Mouse (Mus musculus) urinary bladder, postnatal 10 days (tissue): ENCODE data around the gene Sft2d2.
A peak's percentile ranks its signal among the peaks of the same experiment; 100 is the strongest.

Source experiments
- DNase-seq: peaks from one replicate; pipeline ENCODE4 v3.0.0; 2022; ENCODE audit warnings: low spot score

The Sft2d2 gene

GRCm38 (mm10) chr1:165193880-165194661, at the start of gene Sft2d2:
TSS of gene Sft2d2 (minus strand) at chr1:165194438.
- peak; percentile 61 for DNase-seq

GRCm38 (mm10) chr1:165236321-165237298, 42.4 kb upstream of the Sft2d2 start, which contains the start of gene Tiprl:
TSS of gene Tiprl (minus strand) at chr1:165236996.
- peak; percentile 86 for DNase-seq

- DNase-seq = no peak
Observed at GRCm38 (mm10) chr1:165235846-165236245, 41.6 kb upstream of the Sft2d2 start.

- DNase-seq = no peak
Observed at GRCm38 (mm10) chr1:165233806-165234205, 39.6 kb upstream of the Sft2d2 start.

GRCm38 (mm10) chr1:165230691-165231090, 36.5 kb upstream of the Sft2d2 start:
- DNase-seq = no peak

GRCm38 (mm10) chr1:165229577-165229976, 35.3 kb upstream of the Sft2d2 start:
- no peak for DNase-seq

GRCm38 (mm10) chr1:165217023-165217589, 22.9 kb upstream of the Sft2d2 start:
- no peak for DNase-seq

GRCm38 (mm10) chr1:165215831-165216230, 21.6 kb upstream of the Sft2d2 start:
- DNase-seq = no peak

- DNase-seq = no peak
Observed at GRCm38 (mm10) chr1:165205591-165205990, 11.4 kb upstream of the Sft2d2 start.

- DNase-seq = no peak
Observed at GRCm38 (mm10) chr1:165203488-165204035, 9.3 kb upstream of the Sft2d2 start.

- no peak for DNase-seq
Observed at GRCm38 (mm10) chr1:165201445-165202012, 7.3 kb upstream of the Sft2d2 start.

- no peak for DNase-seq
Observed at GRCm38 (mm10) chr1:165200748-165201147, 6.5 kb upstream of the Sft2d2 start.

- no peak for DNase-seq
Observed at GRCm38 (mm10) chr1:165199639-165200038, 5.4 kb upstream of the Sft2d2 start.

GRCm38 (mm10) chr1:165198951-165199350, 4.7 kb upstream of the Sft2d2 start:
- no peak for DNase-seq

GRCm38 (mm10) chr1:165197875-165198274, 3.6 kb upstream of the Sft2d2 start:
- DNase-seq = no peak

- DNase-seq = no peak
Observed at GRCm38 (mm10) chr1:165195396-165195960, 1.2 kb upstream of the Sft2d2 start.

- DNase-seq = no peak
Observed at GRCm38 (mm10) chr1:165194662-165195013, 400 bp upstream of the Sft2d2 start.

- no peak for DNase-seq
Observed at GRCm38 (mm10) chr1:165193426-165193825, 812 bp downstream of the Sft2d2 start.

GRCm38 (mm10) chr1:165192714-165193264, 1.4 kb downstream of the Sft2d2 start:
- DNase-seq = no peak

GRCm38 (mm10) chr1:165192102-165192501, 2.1 kb downstream of the Sft2d2 start:
- DNase-seq = no peak

GRCm38 (mm10) chr1:165191611-165192010, 2.6 kb downstream of the Sft2d2 start:
- DNase-seq = no peak
